Mouse (Mus musculus) spleen, adult 10 weeks (tissue): Measurements from ENCODE around the gene Zfp971. TPM values are rescaled to one million over a fixed set of nuclear protein-coding genes. Genes with fewer than 3 reads are reported as not detected.

Experiments used
- polyA plus RNA-seq: library from polyadenylated mRNA; stranded (reverse); fragments of 350-450 nt; fragmentation: Illumina TruSeq; extraction: RNeasy Lipid Tissue Mini Kit (QIAGEN cat#74804); gene quantifications from one replicate; pipeline ENCODE4 v1.2.3, GENCODE M21; 2015; ENCODE audit warnings: low replicate concordance; ENCODE audit not compliant: insufficient read depth

Zfp971 gene
- polyA plus RNA-seq: 42.2 TPM

DNA sequence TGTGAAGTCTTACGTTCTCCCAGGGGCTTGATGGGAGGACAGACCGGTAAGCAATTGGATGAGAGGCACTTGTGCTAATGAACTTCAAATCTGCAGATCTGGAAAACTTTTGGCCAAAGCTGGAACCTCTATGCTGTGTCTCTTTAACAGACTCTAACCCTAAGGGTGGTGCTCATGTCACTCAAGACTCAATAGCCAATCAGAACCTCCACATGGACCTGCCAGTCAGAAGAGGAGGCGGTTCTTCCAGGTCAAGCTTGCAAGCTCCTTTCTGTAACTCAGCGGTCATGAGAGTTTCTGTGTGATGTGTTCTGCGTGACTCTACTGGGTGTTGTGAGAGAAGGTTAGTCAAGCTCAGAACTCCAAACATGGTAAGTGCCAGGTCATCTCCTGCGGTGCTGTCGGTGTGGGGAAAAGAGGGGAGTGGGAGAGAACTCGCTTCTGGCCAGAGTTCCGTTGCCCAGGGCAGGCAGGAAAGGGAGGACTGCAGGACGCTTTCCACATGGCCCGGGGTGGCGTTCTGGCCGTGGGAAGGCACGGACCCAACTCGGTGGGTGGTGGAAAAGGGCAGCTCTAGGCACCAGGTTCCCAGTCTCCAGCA, at the start of gene Zfp971:
TSS of gene Zfp971 (plus strand) at position 274 of the 601 bp plus-strand sequence.

DNA sequence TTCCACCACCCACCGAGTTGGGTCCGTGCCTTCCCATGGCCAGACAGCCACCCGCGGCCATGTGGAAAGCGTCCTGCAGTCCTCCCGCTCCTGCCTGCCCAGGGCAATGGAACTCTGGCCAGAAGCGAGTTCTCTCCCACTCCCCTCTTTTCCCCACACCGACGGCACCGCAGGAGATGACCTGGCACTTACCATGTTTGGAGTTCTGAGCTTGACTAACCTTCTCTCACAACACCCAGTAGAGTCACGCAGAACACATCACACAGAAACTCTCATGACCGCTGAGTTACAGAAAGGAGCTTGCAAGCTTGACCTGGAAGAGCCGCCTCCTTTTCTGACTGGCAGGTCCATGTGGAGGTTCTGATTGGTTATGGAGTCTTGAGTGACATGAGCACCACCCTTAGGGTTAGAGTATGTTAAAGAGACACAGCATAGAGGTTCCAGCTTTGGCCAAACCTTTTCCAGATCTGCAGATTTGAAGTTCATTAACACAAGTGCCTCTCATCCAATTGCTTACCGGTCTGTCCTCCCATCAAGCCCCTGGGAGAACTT, 55.2 kb downstream of the Zfp971 start, which contains the start of gene Zfp931:
TSS of gene Zfp931 (minus strand) at position 311 of the 552 bp plus-strand sequence.

Other genes starting within 250 kb of the Zfp971 start
- gene Gm14325, start 182.9 kb upstream of the Zfp971 start, polyA plus RNA-seq: 57.7 TPM
- gene Gm14327, start 126.2 kb upstream of the Zfp971 start, polyA plus RNA-seq: 2.5 TPM
- 4.8 TPM for gene Zfp972, start 97.7 kb upstream of the Zfp971 start, polyA plus RNA-seq
- gene Gm14326, start 66.0 kb upstream of the Zfp971 start, polyA plus RNA-seq: 22.9 TPM
- 18.3 TPM for gene Zfp931, start 55.2 kb downstream of the Zfp971 start, polyA plus RNA-seq
- gene Phactr3, start 95.7 kb downstream of the Zfp971 start, polyA plus RNA-seq: 0.11 TPM